24 mouse cellular contexts compared by ENCODE assay signal in genomic region chr15:6743723-6744122, GRCm38 (mm10). TPM values are rescaled to one million over a fixed set of nuclear protein-coding genes. Genes with fewer than 3 reads are reported as not detected.
DNase-seq lines count a peak whose midpoint lies in the region; ATAC-seq and TF ChIP-seq lines count a peak whose summit lies in the region.
"Had no signal": no experiment of that assay in that cellular context is flagged by ENCODE, and none has a peak within 500 bp of the region (broad histone marks: within the 10 kb centered on the region; RNA-seq: fewer than 3 reads in every experiment).

No protein-coding gene starts in this region.

- ATAC-seq in heart, postnatal 0 days (ENCODE audit: insufficient read depth, low read depth): no peak
- ATAC-seq in megakaryocyte progenitor cell, adult 5-6 weeks (replicated peaks; ENCODE audit: poor library complexity): peak; percentile 68
- ATAC-seq in hindbrain, embryonic 16.5 days: no peak
- ATAC-seq: CD4-positive, CD25-positive, alpha-beta regulatory T cell, adult 4 months; forebrain, embryonic 13.5 days; midbrain, embryonic 13.5 days had no signal

- no peak for TF ChIP-seq RAD21 in MEL (IDR thresholded peaks at IDR 0.05; ENCODE audit: low read depth, low read length)

- no peak for DNase-seq in heart, embryonic 10.5 days (ENCODE audit: low spot score)
- DNase-seq in heart, postnatal 4 days: no peak
- DNase-seq in heart, postnatal 0 days (ENCODE audit: low spot score): no peak
- no peak for DNase-seq in heart, postnatal 10 days
- DNase-seq in MEL (ENCODE audit: low read depth, low spot score): peak; percentile 26
- no peak for DNase-seq in left cerebral cortex, postnatal 14 days (ENCODE audit: low spot score in 2 of 2)
- DNase-seq: cerebellum, adult 2 months; cerebellum, postnatal 36 days; gastrocnemius, postnatal 25 days; kidney, adult 18-20 months; kidney, postnatal 10 days; lung, postnatal 4 days; thymus, postnatal 4 days had no signal

- H3K36me3 ChIP-seq in heart, embryonic 10.5 days: peaks cover 20% of the 10 kb centered on the region
- peaks cover 33% of the 10 kb centered on the region; the same call in 1 of the 2 replicates for H3K36me3 ChIP-seq in heart, postnatal 0 days (replicated peaks; ENCODE audit: control insufficient read depth, insufficient read depth, low read length)
- peaks cover 7 to 15% of the 10 kb centered on the region in 2 experiments for H3K36me3 ChIP-seq in MEL (ENCODE audit: control insufficient read depth in 1 of 2, insufficient read depth in 2 of 2, low read length in 2 of 2)
- H3K36me3 ChIP-seq in hindbrain, embryonic 16.5 days (ENCODE audit: control insufficient read depth, insufficient read depth, low read length): 0 out of 2 replicates have a peak, but pooled peaks cover 4% of the 10 kb centered on the region

- no peaks in the 10 kb centered on the region; the same call in 1 of the 2 replicates for H3K79me2 ChIP-seq in MEL (ENCODE audit: control insufficient read depth, insufficient read depth, low read length, poor library complexity)

- intact Hi-C loops in heart, postnatal 10 days (cut with DNase I): no loop called here
- intact Hi-C loops in left cerebral cortex, postnatal 14 days (cut with DNase I): no loop called here

- 4% methylated on average over 8 of the region's 8 CpGs for WGBS in heart, embryonic 10.5 days
- WGBS in heart, postnatal 0 days: 11% methylated on average over 8 of the region's 8 CpGs
- WGBS in hindbrain, embryonic 16.5 days: 65% methylated on average over 8 of the region's 8 CpGs

- H3K9ac ChIP-seq in heart, postnatal 0 days (replicated peaks; ENCODE audit: low read depth, low read length): no peak overlapping the region; the same call in 1 of the 2 replicates
- H3K9ac ChIP-seq in MEL (ENCODE audit: control insufficient read depth, low read depth, low read length, poor library complexity, severe bottlenecking): no peak overlapping the region
- H3K9ac ChIP-seq in hindbrain, embryonic 16.5 days (ENCODE audit: low read depth, low read length): no peak overlapping the region
- H3K9ac ChIP-seq: embryonic facial prominence, embryonic 12.5 days; forebrain, embryonic 13.5 days; limb, embryonic 13.5 days; lung, embryonic 15.5 days; midbrain, embryonic 13.5 days; neural tube, embryonic 12.5 days had no signal

- no peak for TF ChIP-seq CTCF in heart, postnatal 0 days (IDR thresholded peaks at IDR 0.05; ENCODE audit: low read depth)
- no peak for TF ChIP-seq CTCF in MEL (IDR thresholded peaks at IDR 0.05 in 2 of 3, conservative IDR thresholded peaks at IDR 0.05 in 1 of 3; ENCODE audit: control insufficient read depth in 1 of 3, insufficient read depth in 1 of 3, low read depth in 2 of 3, low read length in 3 of 3, poor library complexity in 1 of 3, severe bottlenecking in 1 of 3)

- H3K4me1 ChIP-seq in heart, embryonic 10.5 days: peaks cover 26% of the 10 kb centered on the region
- H3K4me1 ChIP-seq in heart, postnatal 0 days (ENCODE audit: control insufficient read depth, insufficient read depth): peaks cover 9% of the 10 kb centered on the region; the same call in 1 of the 2 replicates
- no peaks in the 10 kb centered on the region for H3K4me1 ChIP-seq in MEL (ENCODE audit: control insufficient read depth in 1 of 2, insufficient read depth in 2 of 2, low read length in 2 of 2)
- H3K4me1 ChIP-seq in hindbrain, embryonic 16.5 days (ENCODE audit: control insufficient read depth, insufficient read depth, low read depth, low read length): no peaks in the 10 kb centered on the region
- H3K4me1 ChIP-seq: embryonic facial prominence, embryonic 12.5 days; forebrain, embryonic 13.5 days; hindbrain, embryonic 10.5 days; limb, embryonic 13.5 days; midbrain, embryonic 13.5 days; neural tube, embryonic 12.5 days had no signal

- no peaks in the 10 kb centered on the region for H3K9me3 ChIP-seq in heart, embryonic 10.5 days
- H3K9me3 ChIP-seq in heart, postnatal 0 days (replicated peaks; ENCODE audit: control insufficient read depth, low read length): no peaks in the 10 kb centered on the region
- no peaks in the 10 kb centered on the region for H3K9me3 ChIP-seq in MEL (replicated peaks; ENCODE audit: insufficient read depth, low read length)
- no peaks in the 10 kb centered on the region for H3K9me3 ChIP-seq in hindbrain, embryonic 16.5 days (ENCODE audit: control insufficient read depth, low read length)
- H3K9me3 ChIP-seq: embryonic facial prominence, embryonic 12.5 days; forebrain, embryonic 13.5 days; hindbrain, embryonic 10.5 days; limb, embryonic 13.5 days; lung, embryonic 15.5 days; midbrain, embryonic 13.5 days; neural tube, embryonic 12.5 days had no signal

- no peaks in the 10 kb centered on the region for H3K27me3 ChIP-seq in heart, embryonic 10.5 days (ENCODE audit: insufficient read depth, poor library complexity, severe bottlenecking)
- H3K27me3 ChIP-seq in heart, postnatal 0 days (ENCODE audit: control insufficient read depth, insufficient read depth, low read length): no peaks in the 10 kb centered on the region
- no peaks in the 10 kb centered on the region for H3K27me3 ChIP-seq in MEL (ENCODE audit: control insufficient read depth in 1 of 2, insufficient read depth in 2 of 2, low read length in 2 of 2)
- H3K27me3 ChIP-seq in hindbrain, embryonic 16.5 days (replicated peaks; ENCODE audit: control insufficient read depth, insufficient read depth, low read length): no peaks in the 10 kb centered on the region
- H3K27me3 ChIP-seq: embryonic facial prominence, embryonic 12.5 days; forebrain, embryonic 13.5 days; limb, embryonic 13.5 days; lung, embryonic 15.5 days; midbrain, embryonic 13.5 days; neural tube, embryonic 12.5 days had no signal

- H3K4me2 ChIP-seq in heart, postnatal 0 days (ENCODE audit: low read depth, low read length): peak overlapping the region; percentile 21; the same call in 1 of the 2 replicates
- no peak overlapping the region for H3K4me2 ChIP-seq in hindbrain, embryonic 16.5 days (ENCODE audit: low read length)
- H3K4me2 ChIP-seq: embryonic facial prominence, embryonic 12.5 days; forebrain, embryonic 13.5 days; limb, embryonic 13.5 days; lung, embryonic 15.5 days; midbrain, embryonic 13.5 days; neural tube, embryonic 12.5 days had no signal

- TF ChIP-seq POLR2A in MEL (IDR thresholded peaks at IDR 0.05; ENCODE audit: control insufficient read depth in 1 of 2, insufficient read depth in 1 of 2, low read depth in 1 of 2, low read length in 2 of 2, poor library complexity in 1 of 2): no peak

- TF ChIP-seq EP300 in heart, postnatal 0 days (IDR thresholded peaks at IDR 0.05; ENCODE audit: low read depth): no peak
- peak in 1 of 2 experiments; percentile 66; a peak in 1 of 4 replicates for TF ChIP-seq EP300 in MEL (IDR thresholded peaks at IDR 0.05; ENCODE audit: low read depth in 1 of 2, low read length in 2 of 2)

- peak overlapping the region; percentile 13; the same call in 1 of the 2 replicates for H3K27ac ChIP-seq in heart, embryonic 10.5 days
- no peak overlapping the region for H3K27ac ChIP-seq in heart, postnatal 0 days (ENCODE audit: low read depth)
- no peak overlapping the region for H3K27ac ChIP-seq in MEL (ENCODE audit: control insufficient read depth, low read depth, low read length)
- no peak overlapping the region for H3K27ac ChIP-seq in hindbrain, embryonic 16.5 days (ENCODE audit: low read depth, low read length)
- H3K27ac ChIP-seq: embryonic facial prominence, embryonic 12.5 days; forebrain, embryonic 13.5 days; hindbrain, embryonic 10.5 days; limb, embryonic 13.5 days; lung, embryonic 15.5 days; midbrain, embryonic 13.5 days; neural tube, embryonic 12.5 days had no signal

- H3K4me3 ChIP-seq in heart, embryonic 10.5 days: peak overlapping the region; percentile 18; the same call in 1 of the 2 replicates
- no peak overlapping the region for H3K4me3 ChIP-seq in heart, postnatal 0 days (ENCODE audit: low read depth, low read length)
- H3K4me3 ChIP-seq in MEL (ENCODE audit: control insufficient read depth in 1 of 2, insufficient read depth in 1 of 2, low read depth in 2 of 2, low read length in 2 of 2): no peak overlapping the region
- H3K4me3 ChIP-seq in hindbrain, embryonic 16.5 days (ENCODE audit: low read length): no peak overlapping the region
- H3K4me3 ChIP-seq: embryonic facial prominence, embryonic 12.5 days; erythroblast, embryonic 14.5 days; forebrain, embryonic 13.5 days; hindbrain, embryonic 10.5 days; limb, embryonic 13.5 days; lung, embryonic 15.5 days; midbrain, embryonic 13.5 days; neural tube, embryonic 12.5 days had no signal

TF ChIP-seq in MEL, 35 proteins besides CTCF, POLR2A, EP300 and RAD21:
- TF ChIP-seq RCOR1 (IDR thresholded peaks at IDR 0.05; ENCODE audit: low read depth, low read length): no peak
- TF ChIP-seq SIN3A (IDR thresholded peaks at IDR 0.05; ENCODE audit: low read length): no peak
- TF ChIP-seq MEF2A (IDR thresholded peaks at IDR 0.05; ENCODE audit: extremely low read depth, insufficient replicate concordance, low read depth, low read length, poor library complexity, severe bottlenecking): no peak
- peak; percentile 41; the same call in 1 of the 2 replicates for TF ChIP-seq GATA1 (IDR thresholded peaks at IDR 0.05; ENCODE audit: low read depth, low read length)
- 0 out of 2 replicates have a peak, but pooled peaks have one; percentile 7 for TF ChIP-seq TAL1 (IDR thresholded peaks at IDR 0.05; ENCODE audit: low read length)

RNA-seq across cellular contexts. Expression of gene Rictor, which starts 35.5 kb away (rescaled TPM):
- polyA plus RNA-seq in heart, embryonic 10.5 days (2016; fragmentation: Nextera tagmentation; extraction: Ambion mirVana): 34.0 and 35.1 TPM in 2 replicates
- total RNA-seq in heart, postnatal 4 days (2021): 10 to 100 TPM; 20.3 to 21.0 TPM
- 10.9 and 23.2 TPM in 2 replicates for total RNA-seq in heart, postnatal 0 days (2014; rRNA removed; ENCODE audit: low replicate concordance)
- polyA plus RNA-seq in heart, postnatal 0 days (2015; fragmentation: Nextera tagmentation; extraction: Ambion mirVana): 17.5 and 17.8 TPM in 2 replicates
- 10 to 100 TPM; 16.6 to 18.8 TPM for total RNA-seq in heart, postnatal 10 days (2021)
- 10.6 and 12.8 TPM in 2 replicates for total RNA-seq in MEL (2012; rRNA removed)
- polyA plus RNA-seq in MEL (2012; ENCODE audit: insufficient read depth in 1 of 2, insufficient read length in 2 of 2, low read depth in 1 of 2, low replicate concordance in 2 of 2, missing spikeins in 1 of 2): 10 to 100 TPM in 1 of 2 experiments, not detected in 1; 10.3 TPM
- 26.0 and 29.8 TPM in 2 replicates for total RNA-seq in megakaryocyte progenitor cell, adult 5-6 weeks (2015)
- total RNA-seq in megakaryocyte progenitor cell, adult 5-6 weeks (2017): 19.4 and 29.6 TPM in 2 replicates
- 50.5 and 51.6 TPM in 2 replicates for polyA plus RNA-seq in hindbrain, embryonic 16.5 days (2015; fragmentation: Nextera tagmentation; extraction: Ambion mirVana)
- 10 to 100 TPM; 37.3 to 38.1 TPM for total RNA-seq in left cerebral cortex, postnatal 14 days (2021)
